ENCODE assay signal across 8 mouse cellular contexts in genomic region chr12:99329301-99330257, GRCm38 (mm10).
DNase-seq lines count a peak whose midpoint lies in the region; ATAC-seq and TF ChIP-seq lines count a peak whose summit lies in the region.
"Had no signal": no experiment of that assay in that cellular context is flagged by ENCODE, and none has a peak within 500 bp of the region (broad histone marks: within the 10 kb centered on the region; RNA-seq: fewer than 3 reads in every experiment).

No protein-coding gene starts in this region.

- WGBS in hindbrain, embryonic 11.5 days, result 5% methylated on average over 20 of the region's 20 CpGs
- WGBS in neural tube, embryonic 11.5 days, result 5% methylated on average over 20 of the region's 20 CpGs

- TF ChIP-seq RAD21 in CH12.LX (IDR thresholded peaks at IDR 0.05; ENCODE audit: low read depth, low read length), result no peak

- no peak for TF ChIP-seq POLR2A in CH12.LX (IDR thresholded peaks at IDR 0.05; ENCODE audit: low read depth, low read length)

- ATAC-seq in hindbrain, embryonic 11.5 days (ENCODE audit: low FRiP score), result peak; percentile 72
- ATAC-seq in neural tube, embryonic 11.5 days (ENCODE audit: insufficient read depth, low FRiP score, low TSS enrichment), result peak; percentile 72
- ATAC-seq in megakaryocyte progenitor cell, adult 5-6 weeks (replicated peaks; ENCODE audit: poor library complexity), result no peak

- H3K4me3 ChIP-seq in CH12.LX (replicated peaks in 1 of 3; ENCODE audit: low read depth in 2 of 3, low read length in 2 of 3, poor library complexity in 1 of 3), result no peak overlapping the region
- no peak overlapping the region for H3K4me3 ChIP-seq in hindbrain, embryonic 11.5 days (ENCODE audit: low read depth, low read length)
- no peak overlapping the region for H3K4me3 ChIP-seq in neural tube, embryonic 11.5 days (ENCODE audit: low read depth, low read length)

- no peak overlapping the region for H3K27ac ChIP-seq in CH12.LX (ENCODE audit: insufficient read depth, low read depth)
- H3K27ac ChIP-seq in hindbrain, embryonic 11.5 days (ENCODE audit: low read depth, low read length), result peak overlapping the region; percentile 61
- peak overlapping the region; percentile 67 for H3K27ac ChIP-seq in neural tube, embryonic 11.5 days (ENCODE audit: low read depth, low read length)

- no peak for DNase-seq in CH12.LX (ENCODE audit: extremely low read depth)
- peak; percentile 77 for DNase-seq in T-cell, adult 2 months (ENCODE audit: low spot score)
- DNase-seq in hindbrain, embryonic 11.5 days (ENCODE audit: low spot score), result peak; percentile 44
- DNase-seq in neural tube, embryonic 11.5 days (ENCODE audit: low spot score), result peak; percentile 49
- DNase-seq in right cerebral cortex, postnatal 10 days (ENCODE audit: low spot score in 2 of 2), result no peak
- no peak for DNase-seq in frontal cortex, adult 2 months (ENCODE audit: extremely low spot score in 1 of 2, low spot score in 1 of 2)
- DNase-seq: kidney, postnatal 14 days had no signal

- TF ChIP-seq CTCF in CH12.LX (conservative IDR thresholded peaks at IDR 0.05 in 1 of 2, IDR thresholded peaks at IDR 0.05 in 1 of 2; ENCODE audit: low read depth in 2 of 2, low read length in 2 of 2), result no peak

- TF ChIP-seq EP300 in CH12.LX (IDR thresholded peaks at IDR 0.05; ENCODE audit: low read length), result no peak

- in situ Hi-C loops in CH12.LX (cut with MboI; ENCODE audit: low pct_ligation_motif_present, low pct_unique_long_range_greater_than_20kb, low sequenced_read_pairs), result no loop called here

- peaks cover 2% of the 10 kb centered on the region; the same call in 1 of the 2 replicates for H3K79me2 ChIP-seq in CH12.LX (replicated peaks; ENCODE audit: control insufficient read depth, extremely low read depth, insufficient read depth, poor library complexity, severe bottlenecking)

- H3K4me1 ChIP-seq in CH12.LX (ENCODE audit: control insufficient read depth in 1 of 2, insufficient read depth in 2 of 2), result peaks cover 33 to 94% of the 10 kb centered on the region in 2 experiments
- H3K4me1 ChIP-seq in hindbrain, embryonic 11.5 days (replicated peaks; ENCODE audit: control insufficient read depth, insufficient read depth, low read length), result peaks cover 22% of the 10 kb centered on the region
- H3K4me1 ChIP-seq in neural tube, embryonic 11.5 days (ENCODE audit: control insufficient read depth, insufficient read depth, low read length), result peaks cover 46% of the 10 kb centered on the region

- H3K4me2 ChIP-seq in CH12.LX (ENCODE audit: insufficient read depth, low read depth, poor library complexity, severe bottlenecking), result no peak overlapping the region
- H3K4me2 ChIP-seq in hindbrain, embryonic 11.5 days (replicated peaks; ENCODE audit: low read depth, low read length), result 0 out of 2 replicates have a peak overlapping the region, but pooled peaks have one; percentile 8
- no peak overlapping the region for H3K4me2 ChIP-seq in neural tube, embryonic 11.5 days (ENCODE audit: low read depth)

- H3K9me3 ChIP-seq in CH12.LX (replicated peaks; ENCODE audit: low read length), result no peaks in the 10 kb centered on the region
- no peaks in the 10 kb centered on the region for H3K9me3 ChIP-seq in hindbrain, embryonic 11.5 days (ENCODE audit: control insufficient read depth, low read length)
- H3K9me3 ChIP-seq in neural tube, embryonic 11.5 days (ENCODE audit: control insufficient read depth, low read length), result no peaks in the 10 kb centered on the region

- dilution Hi-C loops in CH12.LX (cut with MboI; ENCODE audit: extremely low pct_ligation_motif_present, extremely low pct_unique_long_range_greater_than_20kb, low sequenced_read_pairs), result no loop called here

- no peaks in the 10 kb centered on the region for H3K27me3 ChIP-seq in CH12.LX (replicated peaks)
- no peaks in the 10 kb centered on the region for H3K27me3 ChIP-seq in hindbrain, embryonic 11.5 days (ENCODE audit: control insufficient read depth, insufficient read depth, low read length)
- no peaks in the 10 kb centered on the region for H3K27me3 ChIP-seq in neural tube, embryonic 11.5 days (ENCODE audit: control insufficient read depth, insufficient read depth, low read length)

- peaks cover 15 to 48% of the 10 kb centered on the region in 2 experiments for H3K36me3 ChIP-seq in CH12.LX (replicated peaks in 1 of 2; ENCODE audit: control insufficient read depth in 1 of 2, insufficient read depth in 1 of 2, low read length in 1 of 2)
- H3K36me3 ChIP-seq in hindbrain, embryonic 11.5 days (ENCODE audit: control insufficient read depth, insufficient read depth, low read length), result no peaks in the 10 kb centered on the region
- H3K36me3 ChIP-seq in neural tube, embryonic 11.5 days (ENCODE audit: control insufficient read depth, insufficient read depth, low read length), result no peaks in the 10 kb centered on the region

- H3K9ac ChIP-seq in CH12.LX (ENCODE audit: insufficient read depth, low read depth), result no peak overlapping the region
- H3K9ac ChIP-seq in hindbrain, embryonic 11.5 days (ENCODE audit: low read depth, low read length), result peak overlapping the region; percentile 28; the same call in 1 of the 2 replicates
- no peak overlapping the region; the same call in 1 of the 2 replicates for H3K9ac ChIP-seq in neural tube, embryonic 11.5 days (ENCODE audit: low read length)

TF ChIP-seq in CH12.LX, 34 proteins besides CTCF, POLR2A, EP300 and RAD21:
- no peak for TF ChIP-seq RCOR1 (conservative IDR thresholded peaks at IDR 0.05; ENCODE audit: low read depth, low read length)
- no peak for TF ChIP-seq E2F4 (IDR thresholded peaks at IDR 0.05; ENCODE audit: insufficient replicate concordance, low read depth, low read length)
- no peak for TF ChIP-seq ETS1 (conservative IDR thresholded peaks at IDR 0.05; ENCODE audit: low read depth, low read length)
- 0 out of 2 replicates have a peak, but pooled peaks have one; percentile 12 for TF ChIP-seq MXI1 (IDR thresholded peaks at IDR 0.05; ENCODE audit: low read depth, low read length)
- TF ChIP-seq MEF2A (IDR thresholded peaks at IDR 0.05; ENCODE audit: borderline replicate concordance, low read depth, low read length), result 0 out of 2 replicates have a peak, but pooled peaks have one; percentile 7
- TF ChIP-seq SIN3A (IDR thresholded peaks at IDR 0.05; ENCODE audit: low read length), result no peak
- no peak for TF ChIP-seq MAFK (IDR thresholded peaks at IDR 0.05; ENCODE audit: insufficient replicate concordance, low read length)
- TF ChIP-seq CHD2 (IDR thresholded peaks at IDR 0.05; ENCODE audit: low read length), result 0 out of 2 replicates have a peak, but pooled peaks have one; percentile 2
- TF ChIP-seq KAT2A (IDR thresholded peaks at IDR 0.05; ENCODE audit: insufficient replicate concordance, low read length), result no peak
- no peak for TF ChIP-seq SMC3 (IDR thresholded peaks at IDR 0.05; ENCODE audit: low read depth, low read length)

Comparison
In these comparisons a context has a peak if more than half of its experiments do, and no peak if none do; other contexts are left out.
1. DNase-seq: peak in T-cell, adult 2 months (single experiment), hindbrain, embryonic 11.5 days (single experiment) and neural tube, embryonic 11.5 days (single experiment); none in CH12.LX (single experiment), right cerebral cortex, postnatal 10 days (0 of 2) and frontal cortex, adult 2 months (0 of 2).